Mouse (Mus musculus) midbrain, embryonic 14.5 days (tissue): ENCODE results near the gene Prss27. TPM values are rescaled to one million over a fixed set of nuclear protein-coding genes. Genes with fewer than 3 reads are reported as not detected.
"Not testable (repeated sequence)": the region's sequence is repeated elsewhere in the genome, so short reads cannot be mapped to it uniquely, and the experiment has no call there.

Source experiments
- ATAC-seq: fragments of 200-750 bp; cut with Nextera tagmentation; 2 replicates; pipeline ENCODE4 v1.8.0; 2017; ENCODE audit warnings: moderate number of reproducible peaks, moderate library complexity; ENCODE audit not compliant: low FRiP score, low TSS enrichment
- DNase-seq: peaks from one replicate; pipeline ENCODE4 v3.0.0-alpha.2; 2015
- H3K27ac ChIP-seq: fragments of 300-500 bp; sonication (generic); replicated peaks from 2 replicates; pipeline ENCODE4 v1.5.1; 2014; ENCODE audit warnings: mild to moderate bottlenecking, low read depth, low read length, moderate library complexity
- H3K27me3 ChIP-seq: fragments of 300-500 bp; sonication (generic); 2 replicates; pipeline ENCODE4 v1.6.1; 2014; ENCODE audit warnings: low read length, control low read depth, mixed read lengths; ENCODE audit not compliant: control insufficient read depth, insufficient read depth
- H3K36me3 ChIP-seq: fragments of 300-500 bp; sonication (generic); 2 replicates; pipeline ENCODE4 v1.6.1; 2014; ENCODE audit warnings: low read length, control low read depth; ENCODE audit not compliant: control insufficient read depth, insufficient read depth
- H3K4me1 ChIP-seq: fragments of 300-500 bp; sonication (generic); 2 replicates; pipeline ENCODE4 v1.6.1; 2014; ENCODE audit warnings: mild to moderate bottlenecking, antibody characterized with exemption, low read length, control low read depth; ENCODE audit not compliant: control insufficient read depth, insufficient read depth
- H3K4me2 ChIP-seq: fragments of 300-500 bp; sonication (generic); 2 replicates; pipeline ENCODE4 v1.6.1; 2014; ENCODE audit warnings: mild to moderate bottlenecking, low read length, moderate library complexity
- H3K4me3 ChIP-seq: fragments of 300-500 bp; sonication (generic); replicated peaks from 2 replicates; pipeline ENCODE4 v1.5.1; 2014; ENCODE audit warnings: low read depth, low read length
- H3K9ac ChIP-seq: fragments of 300-500 bp; sonication (generic); replicated peaks from 2 replicates; pipeline ENCODE4 v1.6.1; 2014; ENCODE audit warnings: mild to moderate bottlenecking, low read length, moderate library complexity
- H3K9me3 ChIP-seq: fragments of 300-500 bp; sonication (generic); 2 replicates; pipeline ENCODE4 v1.6.1; 2016; ENCODE audit warnings: low read length, control low read depth, mixed read lengths; ENCODE audit not compliant: control insufficient read depth
- WGBS: fragments of 180-500 bp; shearing (Covaris S2); extraction: QIAGEN DNeasy Blood & Tissue Kit; methylation state at CpG from one replicate; pipeline ENCODE4 v1.1.7; 2014; 5-methylcytosine and 5-hydroxymethylcytosine counted together
- microRNA-seq: library from miRNA; unstranded; fragments of <30 nt; microRNA quantifications from one replicate; pipeline ENCODE4, GENCODE M21; 2016
- polyA plus RNA-seq: library from polyadenylated mRNA; unstranded; fragments of >200 nt; fragmentation: Nextera tagmentation; extraction: Ambion mirVana; gene quantifications from 2 replicates; pipeline ENCODE4 v1.2.1, GENCODE M21; 2014

Gene Prss27
- polyA plus RNA-seq, 1 experiment from 2014 or later, result 0.17 TPM

- no peak overlapping the region for H3K4me3 ChIP-seq
- H3K9ac ChIP-seq, result no peak overlapping the region
- no peaks in the 10 kb centered on the region; the same call in 1 of the 2 replicates for H3K36me3 ChIP-seq
- H3K4me1 ChIP-seq, result peaks cover 13% of the 10 kb centered on the region
- H3K9me3 ChIP-seq, result no peaks in the 10 kb centered on the region
- ATAC-seq (no peak), DNase-seq (no peak)
- H3K27me3 ChIP-seq, result no peaks in the 10 kb centered on the region
- 94% methylated on average over 3 of the region's 3 CpGs for WGBS
- no peak overlapping the region for H3K27ac ChIP-seq
- no peak overlapping the region for H3K4me2 ChIP-seq
Measured at GRCm38 (mm10) chr17:24069531-24069930, 31.6 kb downstream of the Prss27 start.

GRCm38 (mm10) chr17:24072919-24073696 lies 35.2 kb downstream of the Prss27 start, which contains the start of gene Kctd5:
Gene Kctd5 (minus strand): TSS chr17:24073485.
- H3K4me2 ChIP-seq, result peak within 1 kb of the TSS; percentile 77
- WGBS, result under 1% methylated on average over 62 of the region's 62 CpGs
- peaks cover 18% of the 10 kb centered on the region for H3K36me3 ChIP-seq
- H3K27me3 ChIP-seq, result no peaks in the 10 kb centered on the region
- H3K9ac ChIP-seq, result peak within 1 kb of the TSS; percentile 97
- H3K4me3 ChIP-seq, result peak within 1 kb of the TSS; percentile 90
- DNase-seq (peak; percentile 98), ATAC-seq (peak; percentile 96)
- peaks cover 13% of the 10 kb centered on the region for H3K4me1 ChIP-seq
- no peaks in the 10 kb centered on the region for H3K9me3 ChIP-seq
- peak within 1 kb of the TSS; percentile 78 for H3K27ac ChIP-seq

GRCm38 (mm10) chr17:24077101-24077500 lies 39.2 kb downstream of the Prss27 start:
- Histone ChIP-seq H3K4me3 (no peak overlapping the region), H3K27me3 (no peaks in the 10 kb centered on the region), H3K9me3 (no peaks in the 10 kb centered on the region), H3K4me1 (peaks cover 4% of the 10 kb centered on the region), H3K27ac (no peak overlapping the region), H3K9ac (no peak overlapping the region), H3K36me3 (peaks cover 50% of the 10 kb centered on the region), H3K4me2 (no peak overlapping the region)
- ATAC-seq (no peak), DNase-seq (no peak)
- WGBS, result 90% methylated on average over 2 of the region's 2 CpGs

GRCm38 (mm10) chr17:24084593-24084992 lies 46.6 kb downstream of the Prss27 start:
- DNase-seq, result no peak
- Histone ChIP-seq H3K4me3 (no peak overlapping the region), H3K4me2 (no peak overlapping the region), H3K4me1 (no peaks in the 10 kb centered on the region), H3K36me3 (peaks cover 57% of the 10 kb centered on the region), H3K27me3 (no peaks in the 10 kb centered on the region), H3K27ac (no peak overlapping the region), H3K9me3 (no peaks in the 10 kb centered on the region), H3K9ac (no peak overlapping the region)
- no peak for ATAC-seq
- WGBS, result 74% methylated on average over 1 of the region's 1 CpGs

- H3K4me1 ChIP-seq, H3K27ac ChIP-seq, H3K9me3 ChIP-seq, ATAC-seq, H3K4me3 ChIP-seq, DNase-seq, H3K4me2 ChIP-seq, H3K9ac ChIP-seq, H3K27me3 ChIP-seq: not testable (repeated sequence)
- 95% methylated on average over 4 of the region's 4 CpGs for WGBS
- H3K36me3 ChIP-seq, result peaks cover 60% of the 10 kb centered on the region
Measured at GRCm38 (mm10) chr17:24086399-24086798, 48.5 kb downstream of the Prss27 start.

GRCm38 (mm10) chr17:24090575-24090974 lies 52.6 kb downstream of the Prss27 start:
- DNase-seq (no peak), ATAC-seq (no peak)
- H3K27ac ChIP-seq, result no peak overlapping the region
- H3K4me3 ChIP-seq, result no peak overlapping the region
- WGBS, result 98% methylated on average over 1 of the region's 1 CpGs
- no peaks in the 10 kb centered on the region for H3K27me3 ChIP-seq
- H3K4me1 ChIP-seq, result no peaks in the 10 kb centered on the region
- H3K36me3 ChIP-seq, result peaks cover 74% of the 10 kb centered on the region
- no peaks in the 10 kb centered on the region for H3K9me3 ChIP-seq
- no peak overlapping the region for H3K4me2 ChIP-seq
- H3K9ac ChIP-seq, result no peak overlapping the region

Small RNA genes lying within 50 kb of the gene (microRNA-seq; reads per million reads assigned to microRNA genes)
- not detected for gene Gm27700

Other genes with a start within 250 kb of the Prss27 start
- 498 and 502 TPM in 2 replicates for gene Srrm2, start 247.6 kb upstream of the Prss27 start, polyA plus RNA-seq
- gene Elob, start 209.0 kb upstream of the Prss27 start, polyA plus RNA-seq, result 1,255 and 1,621 TPM in 2 replicates
- 0.41 TPM in 1 of 2 replicates, not detected in the other for gene Prss33, start 202.1 kb upstream of the Prss27 start, polyA plus RNA-seq
- not detected in 2 replicates for gene Prss32, start 194.3 kb upstream of the Prss27 start, polyA plus RNA-seq
- 1.00 and 2.2 TPM in 2 replicates for gene Prss41, start 194.0 kb upstream of the Prss27 start, polyA plus RNA-seq
- gene Prss21, start 170.1 kb upstream of the Prss27 start, polyA plus RNA-seq, result not detected in 2 replicates
- not detected in 2 replicates for gene Dcpp1, start 157.3 kb upstream of the Prss27 start, polyA plus RNA-seq
- gene Dcpp2, start 157.3 kb upstream of the Prss27 start, polyA plus RNA-seq, result not detected in 2 replicates
- not detected in 2 replicates for gene Dcpp3, start 120.7 kb upstream of the Prss27 start, polyA plus RNA-seq
- not detected in 2 replicates for gene Sbp, start 96.5 kb upstream of the Prss27 start, polyA plus RNA-seq
- not detected in 2 replicates for gene Sbpl, start 82.9 kb upstream of the Prss27 start, polyA plus RNA-seq
- gene Prss30, start 57.6 kb upstream of the Prss27 start, polyA plus RNA-seq, result not detected in 2 replicates
- gene Prss22, start 40.0 kb upstream of the Prss27 start, polyA plus RNA-seq, result not detected in 2 replicates
- gene Kctd5, start 35.3 kb downstream of the Prss27 start, polyA plus RNA-seq, result 73.1 and 75.9 TPM in 2 replicates
- 68.3 and 74.3 TPM in 2 replicates for gene Pdpk1, start 112.8 kb downstream of the Prss27 start, polyA plus RNA-seq
- gene Amdhd2, start 125.6 kb downstream of the Prss27 start, polyA plus RNA-seq, result 25.8 and 27.6 TPM in 2 replicates
- 1,214 and 1,517 TPM in 2 replicates for gene Atp6v0c, start 131.6 kb downstream of the Prss27 start, polyA plus RNA-seq
- gene Tbc1d24, start 167.4 kb downstream of the Prss27 start, polyA plus RNA-seq, result 25.9 and 27.0 TPM in 2 replicates
- 3.1 and 3.4 TPM in 2 replicates for gene Ntn3, start 171.4 kb downstream of the Prss27 start, polyA plus RNA-seq
- 8.0 and 9.0 TPM in 2 replicates for gene Tedc2, start 182.7 kb downstream of the Prss27 start, polyA plus RNA-seq
- gene Ccnf, start 213.3 kb downstream of the Prss27 start, polyA plus RNA-seq, result 11.1 and 16.6 TPM in 2 replicates